Mouse (Mus musculus) hindbrain, embryonic 14.5 days (tissue): Measurements from ENCODE around the gene Nrxn1. TPM values are rescaled to one million over a fixed set of nuclear protein-coding genes. Genes with fewer than 3 reads are reported as not detected.

Source experiments
- ATAC-seq: fragments of 200-750 bp; cut with Nextera tagmentation; 2 replicates; pipeline ENCODE4 v1.8.0; 2017; ENCODE audit warnings: moderate number of reproducible peaks, mild to moderate bottlenecking, moderate TSS enrichment, moderate library complexity; ENCODE audit not compliant: low FRiP score
- DNase-seq: peaks from one replicate; pipeline ENCODE4 v3.0.0-alpha.2; 2015; ENCODE audit warnings: low spot score
- H3K27ac ChIP-seq: fragments of 300-500 bp; sonication (generic); 2 replicates; pipeline ENCODE4 v1.5.1; 2014; ENCODE audit warnings: mild to moderate bottlenecking, moderate library complexity
- H3K27me3 ChIP-seq: fragments of 300-500 bp; sonication (generic); 2 replicates; pipeline ENCODE4 v1.6.1; 2014; ENCODE audit warnings: mild to moderate bottlenecking, low read length, mixed read lengths; ENCODE audit not compliant: control insufficient read depth, insufficient read depth
- H3K36me3 ChIP-seq: fragments of 300-500 bp; sonication (generic); replicated peaks from 2 replicates; pipeline ENCODE4 v1.6.1; 2014; ENCODE audit not compliant: control insufficient read depth, insufficient read depth
- H3K4me1 ChIP-seq: fragments of 300-500 bp; sonication (generic); replicated peaks from 2 replicates; pipeline ENCODE4 v1.6.1; 2014; ENCODE audit warnings: antibody characterized with exemption, low read length, mixed read lengths; ENCODE audit not compliant: control insufficient read depth, insufficient read depth
- H3K4me2 ChIP-seq: fragments of 300-500 bp; sonication (generic); replicated peaks from 2 replicates; pipeline ENCODE4 v1.6.1; 2014; ENCODE audit warnings: mild to moderate bottlenecking, moderate library complexity
- H3K4me3 ChIP-seq: fragments of 300-500 bp; sonication (generic); replicated peaks from 2 replicates; pipeline ENCODE4 v1.5.1; 2014; ENCODE audit warnings: mild to moderate bottlenecking, low read length
- H3K9ac ChIP-seq: fragments of 300-500 bp; sonication (generic); 2 replicates; pipeline ENCODE4 v1.6.1; 2014
- H3K9me3 ChIP-seq: fragments of 300-500 bp; sonication (generic); 2 replicates; pipeline ENCODE4 v1.6.1; 2016; ENCODE audit warnings: low read length; ENCODE audit not compliant: control insufficient read depth
- WGBS: fragments of 180-500 bp; shearing (Covaris S2); extraction: QIAGEN DNeasy Blood & Tissue Kit; methylation state at CpG from one replicate; pipeline ENCODE4 v1.1.7; 2014; 5-methylcytosine and 5-hydroxymethylcytosine counted together
- polyA plus RNA-seq: library from polyadenylated mRNA; unstranded; fragments of >200 nt; fragmentation: Nextera tagmentation; extraction: Ambion mirVana; gene quantifications from 2 replicates; pipeline ENCODE4 v1.2.1, GENCODE M21; 2014

Gene Nrxn1
- polyA plus RNA-seq, 1 experiment from 2014 or later = 210 TPM

DNA sequence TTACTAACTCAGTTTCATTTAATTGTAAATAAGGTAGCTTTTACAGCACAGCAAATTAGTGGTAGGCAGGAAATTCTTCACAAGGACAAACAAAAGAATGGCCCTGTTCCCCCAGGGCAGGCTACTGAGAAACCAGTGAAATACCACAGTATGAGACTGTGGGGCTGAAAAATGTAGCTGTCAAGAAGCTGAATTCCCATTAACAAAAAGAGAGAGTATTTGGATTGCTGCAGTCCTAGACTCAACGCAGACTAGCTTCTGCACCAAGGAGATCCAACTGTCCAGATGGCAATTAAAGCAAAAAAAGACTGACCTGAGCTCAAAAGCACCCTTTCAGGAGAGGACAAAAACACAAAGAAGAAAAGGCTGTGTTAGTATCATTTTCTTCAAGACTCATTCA is 324.7 kb downstream of the Nrxn1 start:
- WGBS = 14% methylated on average over 1 of the region's 1 CpGs
- peak overlapping the region; percentile 56; the same call in 1 of the 2 replicates for H3K27ac ChIP-seq
- H3K9ac ChIP-seq = no peak overlapping the region
- H3K4me2 ChIP-seq = no peak overlapping the region
- ATAC-seq (peak; percentile 84; the same call in 1 of the 2 replicates), DNase-seq (no peak)
- H3K36me3 ChIP-seq = no peaks in the 10 kb centered on the region
- H3K27me3 ChIP-seq = no peaks in the 10 kb centered on the region
- no peak overlapping the region for H3K4me3 ChIP-seq
- no peaks in the 10 kb centered on the region for H3K9me3 ChIP-seq
- peaks cover 6% of the 10 kb centered on the region; the same call in 1 of the 2 replicates for H3K4me1 ChIP-seq

DNA sequence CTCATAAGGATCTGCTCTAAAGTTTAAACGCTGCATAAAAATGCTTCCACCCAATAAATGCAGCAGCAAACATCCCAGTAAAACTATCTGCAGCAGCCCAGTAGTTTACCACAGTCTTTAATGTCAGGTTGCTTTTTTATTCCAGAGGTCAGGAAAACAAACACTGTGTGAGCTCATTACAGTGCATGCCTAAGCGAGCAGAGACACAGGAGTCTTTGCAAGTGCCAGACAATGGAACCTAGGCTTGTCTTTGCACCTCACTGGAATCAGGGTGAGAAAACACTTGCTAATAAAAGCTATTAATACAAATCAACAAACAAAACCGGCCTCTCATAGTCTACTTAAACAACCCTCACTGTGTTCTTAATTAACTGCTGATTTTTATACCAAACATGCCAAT is 365.7 kb downstream of the Nrxn1 start:
- Histone ChIP-seq H3K36me3 (no peaks in the 10 kb centered on the region), H3K4me2 (no peak overlapping the region), H3K9me3 (no peaks in the 10 kb centered on the region), H3K9ac (no peak overlapping the region), H3K27ac (no peak overlapping the region), H3K27me3 (no peaks in the 10 kb centered on the region), H3K4me3 (no peak overlapping the region), H3K4me1 (0 out of 2 replicates have a peak, but pooled peaks cover 3% of the 10 kb centered on the region)
- 22% methylated on average over 3 of the region's 3 CpGs for WGBS
- ATAC-seq (no peak), DNase-seq (no peak)

DNA sequence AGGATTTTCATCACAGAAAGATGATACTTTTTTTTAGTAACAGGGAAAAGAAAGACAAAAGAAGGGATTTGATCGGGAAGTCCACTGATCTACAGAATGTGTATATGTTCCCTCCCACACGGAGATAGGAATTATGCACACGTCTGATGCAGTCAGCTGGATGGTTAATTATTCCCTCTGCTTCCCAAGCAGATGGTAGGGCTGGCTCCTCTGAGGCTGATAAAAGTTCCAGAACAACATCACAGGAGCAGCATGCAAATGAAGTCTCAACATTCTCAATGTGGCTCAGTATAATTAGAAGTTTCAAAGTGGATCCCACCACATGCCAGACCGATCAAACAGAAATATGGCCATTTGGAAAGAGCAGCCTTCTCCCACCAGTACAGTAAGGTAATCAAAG is 388.1 kb downstream of the Nrxn1 start:
- DNase-seq = no peak
- H3K36me3 ChIP-seq = no peaks in the 10 kb centered on the region
- H3K4me3 ChIP-seq = no peak overlapping the region
- no peaks in the 10 kb centered on the region for H3K27me3 ChIP-seq
- H3K4me1 ChIP-seq = no peaks in the 10 kb centered on the region
- H3K4me2 ChIP-seq = no peak overlapping the region
- H3K27ac ChIP-seq = no peak overlapping the region
- H3K9ac ChIP-seq = no peak overlapping the region
- ATAC-seq = peak; percentile 64; the same call in 1 of the 2 replicates
- no peaks in the 10 kb centered on the region for H3K9me3 ChIP-seq
- WGBS = 37% methylated on average over 4 of the region's 4 CpGs

DNA sequence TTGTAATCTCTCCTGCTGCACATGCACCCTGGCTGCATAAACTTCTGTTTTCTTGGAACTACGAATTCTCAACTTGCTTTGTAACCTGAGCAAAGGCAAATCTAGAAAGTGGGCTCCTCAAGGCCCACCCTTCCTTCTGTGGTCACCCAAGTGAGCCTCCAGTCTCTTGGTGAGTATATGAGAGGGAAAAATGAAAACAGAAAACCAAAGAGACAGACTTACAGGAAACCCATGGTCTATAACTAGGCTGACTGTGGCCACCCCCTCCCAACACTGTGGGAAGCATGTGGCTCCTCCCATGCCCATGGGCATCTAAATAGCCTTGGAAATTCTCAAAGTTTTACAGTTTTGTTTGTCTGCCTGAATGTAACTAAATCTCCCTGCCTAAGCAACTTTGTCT is 390.2 kb downstream of the Nrxn1 start:
- ATAC-seq (no peak), DNase-seq (no peak)
- WGBS = 82% methylated on average over 1 of the region's 1 CpGs

DNA sequence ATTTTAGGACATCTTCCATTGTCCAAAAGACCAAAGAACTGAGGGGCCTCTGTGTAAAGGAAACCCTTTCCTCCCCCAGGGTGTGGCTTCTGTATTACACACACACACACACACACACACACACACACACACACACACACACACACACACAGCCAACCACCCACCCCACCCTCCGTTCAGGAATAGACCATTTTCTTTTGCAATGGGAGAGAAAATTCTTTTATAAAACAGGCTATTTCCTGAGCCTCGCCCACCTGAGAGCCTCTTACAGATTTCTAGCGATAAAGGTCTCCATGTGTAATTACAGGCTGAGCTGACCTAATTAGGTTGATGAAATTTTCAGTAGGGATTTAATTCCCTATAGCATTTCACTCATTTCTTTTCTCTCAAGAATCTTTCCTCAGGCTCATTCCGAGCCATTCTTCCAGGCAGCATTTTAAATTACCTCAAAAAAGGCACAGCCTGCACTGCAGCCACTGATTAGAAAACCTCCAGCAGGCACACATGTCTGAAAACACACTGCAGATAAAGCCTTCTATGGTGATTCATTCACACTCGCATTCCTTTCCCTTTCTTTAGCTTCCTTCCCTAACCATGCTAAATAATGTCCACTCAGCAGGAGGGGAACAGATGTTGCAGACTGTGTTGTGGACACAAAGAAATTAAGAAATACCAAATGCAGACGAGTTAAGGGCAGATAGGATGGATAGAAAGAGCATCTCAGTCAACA is 396.6 kb downstream of the Nrxn1 start:
- peak overlapping the region; percentile 79 for H3K27ac ChIP-seq
- no peak overlapping the region for H3K4me2 ChIP-seq
- peak overlapping the region; percentile 8; the same call in 1 of the 2 replicates for H3K9ac ChIP-seq
- DNase-seq (peak; percentile 44), ATAC-seq (peak; percentile 80)
- whole genome bisulfite sequencing = 4% methylated on average over 6 of the region's 6 CpGs
- no peak overlapping the region for H3K4me3 ChIP-seq
- peaks cover 21% of the 10 kb centered on the region for H3K4me1 ChIP-seq
- H3K27me3 ChIP-seq = no peaks in the 10 kb centered on the region
- no peaks in the 10 kb centered on the region for H3K9me3 ChIP-seq
- H3K36me3 ChIP-seq = no peaks in the 10 kb centered on the region

More for the DNA sequence above, 390.2 kb downstream of the Nrxn1 start:
- H3K4me1 ChIP-seq = no peaks in the 10 kb centered on the region; the same call in 1 of the 2 replicates
- H3K4me3 ChIP-seq = no peak overlapping the region
- H3K4me2 ChIP-seq = no peak overlapping the region
- no peaks in the 10 kb centered on the region for H3K36me3 ChIP-seq
- H3K27me3 ChIP-seq = no peaks in the 10 kb centered on the region
- no peaks in the 10 kb centered on the region for H3K9me3 ChIP-seq
- H3K9ac ChIP-seq = no peak overlapping the region
- no peak overlapping the region for H3K27ac ChIP-seq

DNA sequence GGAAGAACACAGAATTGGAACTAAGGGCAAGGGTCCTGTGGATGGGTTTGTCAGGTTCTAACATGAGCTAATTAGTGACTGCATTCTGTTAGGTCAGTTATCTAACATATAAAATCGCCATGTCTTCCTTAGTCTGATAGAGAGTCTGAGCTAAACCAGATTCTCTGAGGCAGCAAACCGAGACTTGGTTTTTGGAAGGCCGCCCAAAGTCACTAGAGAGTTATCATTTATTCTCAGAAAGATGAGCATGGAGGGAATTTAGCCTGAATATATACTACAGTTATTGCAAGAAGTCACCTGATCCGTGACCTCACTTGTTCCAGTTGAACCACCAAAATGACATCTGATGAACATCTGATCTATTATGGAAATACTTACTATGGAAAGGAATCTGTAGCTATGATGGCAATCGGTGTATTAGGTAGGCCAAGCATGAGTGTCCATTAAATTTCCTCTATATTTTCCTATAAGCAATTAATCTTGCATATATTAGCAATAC is 397.7 kb downstream of the Nrxn1 start:
- ATAC-seq (no peak), DNase-seq (no peak)
- peaks cover 21% of the 10 kb centered on the region for H3K4me1 ChIP-seq
- 80% methylated on average over 5 of the region's 5 CpGs for WGBS
- no peak overlapping the region for H3K9ac ChIP-seq
- no peaks in the 10 kb centered on the region for H3K9me3 ChIP-seq
- no peaks in the 10 kb centered on the region for H3K27me3 ChIP-seq
- H3K4me2 ChIP-seq = no peak overlapping the region
- no peaks in the 10 kb centered on the region for H3K36me3 ChIP-seq
- H3K4me3 ChIP-seq = no peak overlapping the region
- peak overlapping the region; percentile 79; the same call in 1 of the 2 replicates for H3K27ac ChIP-seq

DNA sequence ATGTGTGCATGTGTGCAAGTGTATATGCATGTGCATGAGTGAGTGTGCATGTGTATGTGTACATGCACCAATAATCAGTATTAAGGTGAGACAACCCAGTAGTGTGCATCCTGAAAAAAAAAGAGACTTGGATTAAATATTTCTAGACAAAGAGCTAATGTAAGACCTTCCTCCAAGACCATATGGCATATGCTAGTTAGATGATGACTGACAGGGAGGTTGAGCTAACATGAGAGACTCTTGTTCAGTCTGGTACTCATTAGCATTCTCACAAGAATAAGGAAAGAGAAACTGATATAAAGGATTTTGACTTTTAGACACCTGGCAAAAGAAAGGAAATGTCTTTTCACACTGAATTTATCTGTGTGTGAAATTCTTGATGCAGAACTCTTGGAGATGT is 408.7 kb downstream of the Nrxn1 start:
- Histone ChIP-seq H3K4me2 (no peak overlapping the region), H3K4me3 (no peak overlapping the region)
- no peak for ATAC-seq

DNA sequence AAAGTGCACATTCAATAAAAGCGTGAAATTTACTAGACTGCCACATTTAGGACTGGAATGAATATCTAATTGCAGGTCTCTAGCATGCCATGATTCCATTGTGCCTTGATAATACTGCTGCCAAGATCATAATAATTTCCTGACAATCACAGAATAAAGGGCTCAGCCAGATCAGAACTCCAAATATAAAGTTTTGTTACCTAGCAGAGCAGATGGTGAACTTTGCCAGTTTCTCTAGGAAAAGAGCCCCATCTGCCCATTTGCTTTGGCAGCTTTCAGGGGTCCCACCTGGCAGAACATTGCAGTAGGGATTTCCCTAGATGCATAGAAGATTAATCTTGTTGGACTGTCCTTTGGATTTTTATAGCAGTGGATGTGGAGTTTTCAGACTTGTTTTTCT is 411.9 kb downstream of the Nrxn1 start:
- no peaks in the 10 kb centered on the region for H3K27me3 ChIP-seq
- H3K27ac ChIP-seq = no peak overlapping the region
- no peaks in the 10 kb centered on the region for H3K9me3 ChIP-seq
- no peaks in the 10 kb centered on the region for H3K4me1 ChIP-seq
- ATAC-seq (no peak), DNase-seq (no peak)
- no peak overlapping the region for H3K9ac ChIP-seq
- no peak overlapping the region for H3K4me3 ChIP-seq
- H3K36me3 ChIP-seq = no peaks in the 10 kb centered on the region
- WGBS = 68% methylated on average over 1 of the region's 1 CpGs
- H3K4me2 ChIP-seq = no peak overlapping the region

More for the DNA sequence above, 408.7 kb downstream of the Nrxn1 start:
- H3K36me3 ChIP-seq = no peaks in the 10 kb centered on the region
- no peak overlapping the region for H3K27ac ChIP-seq
- no peaks in the 10 kb centered on the region for H3K4me1 ChIP-seq
- no peak overlapping the region for H3K9ac ChIP-seq
- no peaks in the 10 kb centered on the region for H3K27me3 ChIP-seq
- DNase-seq = no peak
- H3K9me3 ChIP-seq = no peaks in the 10 kb centered on the region

DNA sequence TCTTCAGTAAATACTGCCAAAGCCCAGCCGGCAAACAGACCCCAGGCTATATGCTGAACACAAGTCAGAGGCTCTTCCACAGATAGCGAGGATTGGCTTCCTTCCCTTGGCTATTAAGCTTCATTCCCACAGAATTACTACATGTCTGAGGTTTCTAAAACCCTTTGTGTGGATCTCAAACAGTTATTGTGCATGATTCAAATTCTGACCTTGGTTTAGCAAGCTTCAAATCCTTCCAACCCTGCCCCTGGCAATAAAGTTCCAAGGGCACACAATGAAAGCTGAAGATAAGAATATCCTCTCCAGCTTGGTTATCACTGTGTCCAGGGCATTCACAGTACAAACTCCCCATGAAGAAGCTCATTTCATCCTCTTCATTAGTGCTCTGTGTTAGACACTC is 416.2 kb downstream of the Nrxn1 start:
- no peaks in the 10 kb centered on the region for H3K27me3 ChIP-seq
- no peak overlapping the region for H3K4me2 ChIP-seq
- no peaks in the 10 kb centered on the region for H3K9me3 ChIP-seq
- no peak overlapping the region for H3K9ac ChIP-seq
- 71% methylated on average over 2 of the region's 2 CpGs for WGBS
- no peaks in the 10 kb centered on the region for H3K4me1 ChIP-seq
- H3K4me3 ChIP-seq = no peak overlapping the region
- H3K36me3 ChIP-seq = no peaks in the 10 kb centered on the region
- DNase-seq = no peak
- no peak overlapping the region for H3K27ac ChIP-seq
- no peak for ATAC-seq
